Mouse (Mus musculus) bone marrow, adult 2 months (tissue): ENCODE results near the gene Prkn.

Source experiments
- CTCF ChIP-seq: fragments of 200-500 bp; IDR thresholded peaks from 2 replicates; pipeline ENCODE4 v1.5.1; 2011; ENCODE audit warnings: low read length, control low read depth; ENCODE audit not compliant: control insufficient read depth, insufficient read depth
- POLR2A ChIP-seq: fragments of 200-500 bp; IDR thresholded peaks from 2 replicates; pipeline ENCODE4 v1.6.1; 2011; ENCODE audit warnings: low read depth, mild to moderate bottlenecking, control low read depth, low read length, borderline replicate concordance; ENCODE audit not compliant: control insufficient read depth

- no peak for TF ChIP-seq CTCF
- no peak for TF ChIP-seq POLR2A
Measured at GRCm38 (mm10) chr17:11867334-11868095, 1027.3 kb downstream of the Prkn start.
